Mouse (Mus musculus) liver, adult 2 months (tissue): ENCODE measurements around the gene Proser3. TPM values are rescaled to one million over a fixed set of nuclear protein-coding genes. Genes with fewer than 3 reads are reported as not detected.
A peak's percentile ranks its signal among the peaks of the same experiment; 100 is the strongest.

Experiments used
- DNase-seq: peaks from one replicate; pipeline ENCODE4 v3.0.0-alpha.2; 2011; ENCODE audit warnings: low read depth, low spot score; ENCODE audit errors: extremely low read depth
- H3K27ac ChIP-seq: fragments of 200-500 bp; replicated peaks from 2 replicates; pipeline ENCODE4 v1.5.1; 2012; ENCODE audit warnings: low read depth, mild to moderate bottlenecking, control low read depth, inconsistent platforms, low read length; ENCODE audit not compliant: insufficient read depth
- H3K27me3 ChIP-seq: fragments of 200-500 bp; 2 replicates; pipeline ENCODE4 v1.6.1; 2012; ENCODE audit warnings: mild to moderate bottlenecking, moderate library complexity, low read length, inconsistent platforms; ENCODE audit not compliant: control insufficient read depth, insufficient read depth
- H3K36me3 ChIP-seq: fragments of 200-500 bp; 2 replicates; pipeline ENCODE4 v1.6.1; 2012; ENCODE audit warnings: low read length, inconsistent platforms; ENCODE audit not compliant: control insufficient read depth, insufficient read depth
- H3K4me1 ChIP-seq: fragments of 200-500 bp; 2 replicates; pipeline ENCODE4 v1.6.1; 2011; ENCODE audit warnings: low read length; ENCODE audit not compliant: control insufficient read depth, insufficient read depth
- H3K4me3 ChIP-seq: fragments of 200-500 bp; 2 replicates; pipeline ENCODE4 v1.5.1; 2011; ENCODE audit warnings: low read depth, mild to moderate bottlenecking, control low read depth, low read length, moderate library complexity; ENCODE audit not compliant: insufficient read depth
- H3K79me2 ChIP-seq: fragments of 200-500 bp; 2 replicates; pipeline ENCODE4 v1.6.1; 2012; ENCODE audit warnings: inconsistent platforms, mild to moderate bottlenecking, low read length, moderate library complexity; ENCODE audit not compliant: control insufficient read depth, insufficient read depth
- H3K9ac ChIP-seq: fragments of 200-500 bp; 2 replicates; pipeline ENCODE4 v1.6.1; 2012; ENCODE audit warnings: low read depth, mild to moderate bottlenecking, control low read depth, inconsistent platforms, low read length
- CTCF ChIP-seq: fragments of 200-500 bp; IDR thresholded peaks from 2 replicates; pipeline ENCODE4 v1.5.1; 2011; ENCODE audit warnings: low read depth, low read length, control low read depth
- POLR2A ChIP-seq: fragments of 200-500 bp; IDR thresholded peaks from 2 replicates; pipeline ENCODE4 v1.6.1; 2011; ENCODE audit warnings: low read length, control low read depth; ENCODE audit not compliant: insufficient read depth; ENCODE audit errors: extremely low read depth
- WGBS: fragments of 180-500 bp; shearing (Covaris S2); methylation state at CpG from one replicate; pipeline ENCODE4 v1.1.7; 2018; 5-methylcytosine and 5-hydroxymethylcytosine counted together
- polyA plus RNA-seq: library from polyadenylated mRNA; depleted of rRNA; stranded (reverse); fragments of >200 nt; gene quantifications from 2 replicates; pipeline ENCODE4 v1.2.3, GENCODE M21; 2012
- total RNA-seq: library from RNA; depleted of rRNA; stranded (reverse); fragments of >200 nt; gene quantifications from 2 replicates; pipeline ENCODE4 v1.2.3, GENCODE M21; 2014

Proser3 gene
- total and polyA plus RNA-seq, 2 experiments: 1.6 to 4.5 TPM

- H3K36me3 ChIP-seq: peaks cover 50% of the 10 kb centered on the region
- no peaks in the 10 kb centered on the region for H3K79me2 ChIP-seq
- H3K9ac ChIP-seq: no peak overlapping the region
- no peak overlapping the region for H3K27ac ChIP-seq
- TF ChIP-seq CTCF (no peak), POLR2A (no peak)
- H3K4me3 ChIP-seq: no peak overlapping the region
- WGBS: 95% methylated on average over 5 of the region's 5 CpGs
- H3K4me1 ChIP-seq: no peaks in the 10 kb centered on the region
- H3K27me3 ChIP-seq: no peaks in the 10 kb centered on the region
- DNase-seq: no peak
Observed at GRCm38 (mm10) chr7:30572389-30572788, 20.3 kb upstream of the Proser3 start.

- H3K36me3 ChIP-seq: peaks cover 26% of the 10 kb centered on the region; the same call in 1 of the 2 replicates
- no peak overlapping the region for H3K4me3 ChIP-seq
- peaks cover 5% of the 10 kb centered on the region for H3K4me1 ChIP-seq
- H3K27me3 ChIP-seq: no peaks in the 10 kb centered on the region
- H3K27ac ChIP-seq: no peak overlapping the region
- H3K9ac ChIP-seq: no peak overlapping the region
- no peaks in the 10 kb centered on the region for H3K79me2 ChIP-seq
- no peak for DNase-seq
- TF ChIP-seq POLR2A (no peak), CTCF (no peak)
- 89% methylated on average over 11 of the region's 11 CpGs for WGBS
Observed at GRCm38 (mm10) chr7:30567555-30567954, 15.5 kb upstream of the Proser3 start.

- H3K36me3 ChIP-seq: peaks cover 17% of the 10 kb centered on the region; the same call in 1 of the 2 replicates
- WGBS: 88% methylated on average over 9 of the region's 9 CpGs
Observed at GRCm38 (mm10) chr7:30566033-30566432, 13.9 kb upstream of the Proser3 start.

GRCm38 (mm10) chr7:30564970-30565571 is 13.0 kb upstream of the Proser3 start, which contains the start of gene Igflr1:
Gene Igflr1 (plus strand): TSS chr7:30565427.
- no peak for DNase-seq
- peaks cover 9% of the 10 kb centered on the region; the same call in 1 of the 2 replicates for H3K36me3 ChIP-seq
- TF ChIP-seq POLR2A (no peak), CTCF (no peak)
- H3K27ac ChIP-seq: no peak within 1 kb of the TSS
- no peaks in the 10 kb centered on the region for H3K79me2 ChIP-seq
- no peak within 1 kb of the TSS for H3K4me3 ChIP-seq
- WGBS: 96% methylated on average over 12 of the region's 12 CpGs
- no peak within 1 kb of the TSS for H3K9ac ChIP-seq
- H3K4me1 ChIP-seq: peaks cover 9% of the 10 kb centered on the region
- no peaks in the 10 kb centered on the region for H3K27me3 ChIP-seq

More at GRCm38 (mm10) chr7:30566033-30566432, 13.9 kb upstream of the Proser3 start:
- DNase-seq: no peak
- Histone ChIP-seq H3K4me3 (no peak overlapping the region), H3K27me3 (no peaks in the 10 kb centered on the region), H3K79me2 (no peaks in the 10 kb centered on the region), H3K27ac (no peak overlapping the region), H3K9ac (no peak overlapping the region), H3K4me1 (peaks cover 7% of the 10 kb centered on the region)
- no peak for TF ChIP-seq CTCF
- no peak for TF ChIP-seq POLR2A

DNA sequence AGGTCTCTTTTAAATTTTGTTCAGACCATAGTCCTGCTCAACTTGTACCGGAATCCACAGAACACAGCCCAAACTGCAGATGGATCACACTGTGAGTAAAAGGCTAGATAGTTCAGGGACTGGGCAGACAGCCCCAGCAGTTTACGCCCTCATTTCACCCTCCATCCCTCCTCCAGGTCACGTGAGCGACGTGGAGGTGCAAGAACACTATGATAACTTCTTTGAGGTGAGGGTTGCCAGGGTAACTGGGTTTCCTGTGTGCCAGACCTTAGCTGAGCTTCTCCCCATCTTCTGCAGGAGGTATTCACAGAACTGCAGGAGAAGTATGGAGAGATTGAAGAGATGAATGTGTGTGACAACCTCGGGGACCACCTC is 11.8 kb upstream of the Proser3 start:
- 32% methylated on average over 6 of the region's 6 CpGs for WGBS
- Histone ChIP-seq H3K9ac (no peak overlapping the region), H3K79me2 (no peaks in the 10 kb centered on the region), H3K27me3 (no peaks in the 10 kb centered on the region), H3K27ac (no peak overlapping the region), H3K4me3 (peak overlapping the region; percentile 75), H3K4me1 (peaks cover 9% of the 10 kb centered on the region), H3K36me3 (peaks cover 4% of the 10 kb centered on the region; the same call in 1 of the 2 replicates)
- TF ChIP-seq CTCF: no peak
- no peak for TF ChIP-seq POLR2A
- no peak for DNase-seq
